Mouse (Mus musculus): ENCODE measurements around the gene Ncam1. TPM values are rescaled to one million over a fixed set of nuclear protein-coding genes. Genes with fewer than 3 reads are reported as not detected.

The Ncam1 gene
- total RNA-seq, 2 experiments from 2014 or later: 437 to 463 TPM

GRCm38 (mm10) chr9:49757986-49758385 lies 40.7 kb downstream of the Ncam1 start:
- no peak for DNase-seq (ENCODE audit: low spot score in 2 of 2)
- intact Hi-C loops (cut with DNase I): no loop called here

GRCm38 (mm10) chr9:49757582-49757981 lies 41.1 kb downstream of the Ncam1 start:
- intact Hi-C loops (cut with DNase I): no loop called here
- DNase-seq (ENCODE audit: low spot score in 2 of 2): no peak

GRCm38 (mm10) chr9:49756725-49757124 lies 42.0 kb downstream of the Ncam1 start:
- DNase-seq (ENCODE audit: low spot score in 2 of 2): no peak
- intact Hi-C loops (cut with DNase I): no loop called here

GRCm38 (mm10) chr9:49755214-49755613 lies 43.5 kb downstream of the Ncam1 start:
- peak in 1 of 2 experiments; percentile 26 for DNase-seq (ENCODE audit: low spot score in 2 of 2)
- intact Hi-C loops (cut with DNase I): no loop called here

GRCm38 (mm10) chr9:49751466-49751865 lies 47.3 kb downstream of the Ncam1 start:
- no peak for DNase-seq (ENCODE audit: low spot score in 2 of 2)
- intact Hi-C loops (cut with DNase I): no loop called here

- intact Hi-C loops (cut with DNase I): no loop called here
- no peak for DNase-seq (ENCODE audit: low spot score in 2 of 2)
These were observed 52.5 kb downstream of the Ncam1 start for GRCm38 (mm10) chr9:49746176-49746575.

GRCm38 (mm10) chr9:49745696-49746095 lies 53.0 kb downstream of the Ncam1 start:
- intact Hi-C loops (cut with DNase I): no loop called here
- no peak for DNase-seq (ENCODE audit: low spot score in 2 of 2)

- no peak for DNase-seq (ENCODE audit: low spot score in 2 of 2)
- intact Hi-C loops (cut with DNase I): no loop called here
These were observed 54.4 kb downstream of the Ncam1 start for GRCm38 (mm10) chr9:49744286-49744685.

GRCm38 (mm10) chr9:49739935-49740334 lies 58.8 kb downstream of the Ncam1 start:
- peak; percentile 33 to 68 for DNase-seq (ENCODE audit: low spot score in 2 of 2)
- intact Hi-C loops (cut with DNase I): no loop called here

- intact Hi-C loops (cut with DNase I): no loop called here
- DNase-seq (ENCODE audit: low spot score in 2 of 2): no peak
These were observed 60.2 kb downstream of the Ncam1 start for GRCm38 (mm10) chr9:49738546-49738945.

GRCm38 (mm10) chr9:49737166-49737565 lies 61.6 kb downstream of the Ncam1 start:
- no peak for DNase-seq (ENCODE audit: low spot score in 2 of 2)
- intact Hi-C loops (cut with DNase I): no loop called here

- DNase-seq (ENCODE audit: low spot score in 2 of 2): no peak
- intact Hi-C loops (cut with DNase I): no loop called here
These were observed 64.2 kb downstream of the Ncam1 start for GRCm38 (mm10) chr9:49734348-49735007.

- DNase-seq (ENCODE audit: low spot score in 2 of 2): no peak
- intact Hi-C loops (cut with DNase I): no loop called here
These were observed 65.0 kb downstream of the Ncam1 start for GRCm38 (mm10) chr9:49733726-49734125.

GRCm38 (mm10) chr9:49729479-49729878 lies 69.2 kb downstream of the Ncam1 start:
- DNase-seq (ENCODE audit: low spot score in 2 of 2): no peak
- intact Hi-C loops (cut with DNase I): loop anchor here (5.0 kb wide), 1 partner anchor 38 kb away; no protein-coding TSS in a partner anchor

GRCm38 (mm10) chr9:49728211-49728610 lies 70.5 kb downstream of the Ncam1 start:
- DNase-seq (ENCODE audit: low spot score in 2 of 2): peak; percentile 23 to 51
- intact Hi-C loops (cut with DNase I): loop anchor here (5.0 kb wide), 1 partner anchor 39 kb away; no protein-coding TSS in a partner anchor

- intact Hi-C loops (cut with DNase I): no loop called here
- peak; percentile 60 to 80 for DNase-seq (ENCODE audit: low spot score in 2 of 2)
These were observed 76.0 kb downstream of the Ncam1 start for GRCm38 (mm10) chr9:49722765-49723164.

GRCm38 (mm10) chr9:49715121-49715520 lies 83.6 kb downstream of the Ncam1 start:
- intact Hi-C loops (cut with DNase I): no loop called here
- DNase-seq (ENCODE audit: low spot score in 2 of 2): no peak

- no peak for DNase-seq (ENCODE audit: low spot score in 2 of 2)
- intact Hi-C loops (cut with DNase I): no loop called here
These were observed 84.6 kb downstream of the Ncam1 start for GRCm38 (mm10) chr9:49714091-49714490.

GRCm38 (mm10) chr9:49707646-49708045 lies 91.1 kb downstream of the Ncam1 start:
- no peak for DNase-seq (ENCODE audit: low spot score in 2 of 2)
- intact Hi-C loops (cut with DNase I): no loop called here

- no peak for DNase-seq (ENCODE audit: low spot score in 2 of 2)
- intact Hi-C loops (cut with DNase I): no loop called here
These were observed 94.3 kb downstream of the Ncam1 start for GRCm38 (mm10) chr9:49704196-49704967.

GRCm38 (mm10) chr9:49695371-49695770 lies 103.4 kb downstream of the Ncam1 start:
- peak in 1 of 2 experiments; percentile 45 for DNase-seq (ENCODE audit: low spot score in 2 of 2)
- intact Hi-C loops (cut with DNase I): no loop called here

Data from left cerebral cortex, postnatal 14 days (tissue).